Mouse (Mus musculus) gastrocnemius, adult 18-20 months (tissue): ENCODE results near the gene Gm2a. TPM values are rescaled to one million over a fixed set of nuclear protein-coding genes. Genes with fewer than 3 reads are reported as not detected.

Experiments
- DNase-seq: peaks from one replicate; pipeline ENCODE4 v3.0.0; 2021; ENCODE audit warnings: low spot score
- total RNA-seq, 2 experiments: library from RNA; stranded (reverse); gene quantifications; 2 replicates each; pipeline ENCODE4 v1.2.3; 2021

The Gm2a gene
- total RNA-seq, 2 experiments from 2014 or later, result 8.2 TPM

- no peak for DNase-seq
These were observed 30.5 kb downstream of the Gm2a start for GRCm38 (mm10) chr11:55128411-55128810.

GRCm38 (mm10) chr11:55131077-55131742, 33.3 kb downstream of the Gm2a start:
- DNase-seq, result no peak

GRCm38 (mm10) chr11:55131946-55132345, 34.0 kb downstream of the Gm2a start:
- no peak for DNase-seq

GRCm38 (mm10) chr11:55133204-55133603, 35.3 kb downstream of the Gm2a start:
- no peak for DNase-seq

GRCm38 (mm10) chr11:55134407-55134806, 36.5 kb downstream of the Gm2a start:
- DNase-seq, result no peak

GRCm38 (mm10) chr11:55134871-55135270, 37.0 kb downstream of the Gm2a start:
- DNase-seq, result no peak

GRCm38 (mm10) chr11:55136770-55137547, 39.0 kb downstream of the Gm2a start:
- no peak for DNase-seq

- no peak for DNase-seq
These were observed 39.7 kb downstream of the Gm2a start for GRCm38 (mm10) chr11:55137646-55138045.

GRCm38 (mm10) chr11:55141502-55141901, 43.6 kb downstream of the Gm2a start:
- no peak for DNase-seq

GRCm38 (mm10) chr11:55144011-55144410, 46.1 kb downstream of the Gm2a start:
- DNase-seq, result no peak

GRCm38 (mm10) chr11:55146855-55147254, 48.9 kb downstream of the Gm2a start:
- DNase-seq, result no peak

- DNase-seq, result no peak
These were observed 49.5 kb downstream of the Gm2a start for GRCm38 (mm10) chr11:55147423-55147822.

GRCm38 (mm10) chr11:55148461-55148860, 50.5 kb downstream of the Gm2a start:
- DNase-seq, result no peak

- DNase-seq, result no peak
These were observed 53.7 kb downstream of the Gm2a start, which contains the start of gene Slc36a3 for GRCm38 (mm10) chr11:55151608-55152007. Slc36a3 (minus strand) TSS chr11:55151708.

- no peak for DNase-seq
These were observed 56.6 kb downstream of the Gm2a start for GRCm38 (mm10) chr11:55154398-55155069.

GRCm38 (mm10) chr11:55155070-55155421, 57.1 kb downstream of the Gm2a start:
- no peak for DNase-seq

GRCm38 (mm10) chr11:55158785-55159359, 61.0 kb downstream of the Gm2a start:
- peak; percentile 76 for DNase-seq

Other genes with a start within 250 kb of the Gm2a start
- 10 to 100 TPM; 18.6 to 19.1 TPM for gene Lyrm7, start 237.2 kb upstream of the Gm2a start, total RNA-seq
- gene Hint1, start 231.7 kb upstream of the Gm2a start, total RNA-seq, result 100 to 1,000 TPM; 192 to 203 TPM
- gene Gpx3, start 195.7 kb upstream of the Gm2a start, total RNA-seq, result 100 to 1,000 TPM in 1 of 2 experiments, 10 to 100 TPM in 1; 98.9 to 187 TPM
- gene Tnip1, start 135.2 kb upstream of the Gm2a start, total RNA-seq, result 10 to 100 TPM; 35.9 to 36.3 TPM
- 100 to 1,000 TPM; 169 to 174 TPM for gene Anxa6, start 64.7 kb upstream of the Gm2a start, total RNA-seq
- 1 to 10 TPM; 3.0 to 3.3 TPM for gene Ccdc69, start 20.0 kb upstream of the Gm2a start, total RNA-seq
- gene Slc36a3, start 53.6 kb downstream of the Gm2a start, total RNA-seq, result not detected
- gene Slc36a2, start 87.0 kb downstream of the Gm2a start, total RNA-seq, result 1 to 10 TPM in 1 of 2 experiments, under 1 TPM in 1; 0.66 to 1.4 TPM
- 1 to 10 TPM; 5.3 to 6.4 TPM for gene Slc36a1, start 106.2 kb downstream of the Gm2a start, total RNA-seq
- under 1 TPM; 0.02 to 0.05 TPM for gene Fat2, start 238.4 kb downstream of the Gm2a start, total RNA-seq